Mouse (Mus musculus) liver, postnatal 0 days (tissue): Measurements from ENCODE around the gene Mtfr2. TPM values are rescaled to one million over a fixed set of nuclear protein-coding genes. Genes with fewer than 3 reads are reported as not detected.

Experiments used
- ATAC-seq: fragments of 200-750 bp; cut with Nextera tagmentation; 2 replicates; pipeline ENCODE4 v1.8.0; 2017; ENCODE audit warnings: mild to moderate bottlenecking, moderate library complexity
- DNase-seq: peaks from one replicate; pipeline ENCODE4 v3.0.0-alpha.2; 2016
- H3K27ac ChIP-seq: fragments of 300-500 bp; sonication (generic); 2 replicates; pipeline ENCODE4 v1.5.1; 2014; ENCODE audit warnings: antibody characterized with exemption, moderate library complexity, mild to moderate bottlenecking, low read depth
- H3K27me3 ChIP-seq: fragments of 300-500 bp; sonication (generic); 2 replicates; pipeline ENCODE4 v1.6.1; 2014; ENCODE audit warnings: low read length, control low read depth, mixed read lengths; ENCODE audit not compliant: insufficient read depth
- H3K36me3 ChIP-seq: fragments of 300-500 bp; sonication (generic); replicated peaks from 2 replicates; pipeline ENCODE4 v1.6.1; 2014; ENCODE audit warnings: mild to moderate bottlenecking, control low read depth, low read length, moderate library complexity, mixed read lengths; ENCODE audit not compliant: insufficient read depth
- H3K4me1 ChIP-seq: fragments of 300-500 bp; sonication (generic); 2 replicates; pipeline ENCODE4 v1.6.1; 2014; ENCODE audit warnings: antibody characterized with exemption, mild to moderate bottlenecking, control low read depth; ENCODE audit not compliant: insufficient read depth
- H3K4me2 ChIP-seq: fragments of 300-500 bp; sonication (generic); 2 replicates; pipeline ENCODE4 v1.6.1; 2014; ENCODE audit warnings: low read depth, mild to moderate bottlenecking, low read length, moderate library complexity, mixed read lengths
- H3K4me3 ChIP-seq: fragments of 300-500 bp; sonication (generic); 2 replicates; pipeline ENCODE4 v1.5.1; 2014; ENCODE audit warnings: low read depth, low read length
- H3K9ac ChIP-seq: fragments of 300-500 bp; sonication (generic); replicated peaks from 2 replicates; pipeline ENCODE4 v1.6.1; 2014; ENCODE audit warnings: mild to moderate bottlenecking, moderate library complexity
- H3K9me3 ChIP-seq: fragments of 300-500 bp; sonication (generic); 2 replicates; pipeline ENCODE4 v1.6.1; 2016; ENCODE audit warnings: mild to moderate bottlenecking, control low read depth, low read length, mixed read lengths
- CTCF ChIP-seq: sonication (generic); IDR thresholded peaks from 2 replicates; pipeline ENCODE4 v1.5.1; 2016; ENCODE audit warnings: antibody characterized with exemption, low read depth
- EP300 ChIP-seq: IDR thresholded peaks from 2 replicates; pipeline ENCODE4 v1.6.1; 2016; ENCODE audit warnings: antibody characterized with exemption, low read depth, mild to moderate bottlenecking
- WGBS: fragments of 180-500 bp; shearing (Covaris S2); extraction: QIAGEN DNeasy Blood & Tissue Kit; methylation state at CpG from one replicate; pipeline ENCODE4 v1.1.7; 2014; ENCODE audit not compliant: insufficient replicate concordance; 5-methylcytosine and 5-hydroxymethylcytosine counted together
- polyA plus RNA-seq: library from polyadenylated mRNA; unstranded; fragments of >200 nt; fragmentation: Nextera tagmentation; extraction: Ambion mirVana; gene quantifications from 2 replicates; pipeline ENCODE4 v1.2.1, GENCODE M21; 2015

The Mtfr2 gene
- polyA plus RNA-seq, 1 experiment from 2014 or later: 1.5 TPM

- ATAC-seq (peak; percentile 64), DNase-seq (peak; percentile 90)
- Histone ChIP-seq H3K4me1 (peaks cover 17% of the 10 kb centered on the region), H3K27ac (peak overlapping the region; percentile 100), H3K4me2 (peak overlapping the region; percentile 73), H3K9me3 (no peaks in the 10 kb centered on the region), H3K9ac (peak overlapping the region; percentile 93), H3K27me3 (no peaks in the 10 kb centered on the region), H3K4me3 (peak overlapping the region; percentile 78), H3K36me3 (no peaks in the 10 kb centered on the region; the same call in 1 of the 2 replicates)
- WGBS: under 1% methylated on average over 43 of the region's 54 CpGs
- TF ChIP-seq EP300 (peak; percentile 86), CTCF (no peak)
Observed at GRCm38 (mm10) chr10:20312736-20313301, 34.8 kb upstream of the Mtfr2 start.

- TF ChIP-seq EP300: no peak
- no peak for TF ChIP-seq CTCF
- peaks cover 6% of the 10 kb centered on the region for H3K36me3 ChIP-seq
- H3K27me3 ChIP-seq: no peaks in the 10 kb centered on the region
- H3K27ac ChIP-seq: peak overlapping the region; percentile 100
- peak overlapping the region; percentile 73 for H3K4me2 ChIP-seq
- WGBS: 29% methylated on average over 13 of the region's 13 CpGs
- H3K9ac ChIP-seq: peak overlapping the region; percentile 93
- H3K4me3 ChIP-seq: peak overlapping the region; percentile 78
- no peaks in the 10 kb centered on the region for H3K9me3 ChIP-seq
- ATAC-seq: no peak
- H3K4me1 ChIP-seq: peaks cover 18% of the 10 kb centered on the region
- no peak for DNase-seq
Observed at GRCm38 (mm10) chr10:20313447-20313846, 34.1 kb upstream of the Mtfr2 start.

- peak overlapping the region; percentile 78 for H3K4me3 ChIP-seq
- ATAC-seq (no peak), DNase-seq (no peak)
- no peaks in the 10 kb centered on the region for H3K9me3 ChIP-seq
- 50% methylated on average over 4 of the region's 4 CpGs for whole genome bisulfite sequencing
- peaks cover 11% of the 10 kb centered on the region for H3K36me3 ChIP-seq
- peak overlapping the region; percentile 100; the same call in 1 of the 2 replicates for H3K27ac ChIP-seq
- TF ChIP-seq EP300: no peak
- no peak for TF ChIP-seq CTCF
- peaks cover 19% of the 10 kb centered on the region for H3K4me1 ChIP-seq
- H3K4me2 ChIP-seq: peak overlapping the region; percentile 73
- H3K9ac ChIP-seq: peak overlapping the region; percentile 44
- H3K27me3 ChIP-seq: no peaks in the 10 kb centered on the region
Observed at GRCm38 (mm10) chr10:20313941-20314340, 33.6 kb upstream of the Mtfr2 start.

- Histone ChIP-seq H3K36me3 (peaks cover 17% of the 10 kb centered on the region), H3K4me2 (peak overlapping the region; percentile 73), H3K27me3 (no peaks in the 10 kb centered on the region), H3K27ac (no peak overlapping the region), H3K9me3 (no peaks in the 10 kb centered on the region), H3K4me3 (peak overlapping the region; percentile 78; the same call in 1 of the 2 replicates), H3K9ac (no peak overlapping the region), H3K4me1 (peaks cover 19% of the 10 kb centered on the region)
- 41% methylated on average over 2 of the region's 2 CpGs for WGBS
- no peak for TF ChIP-seq EP300
- TF ChIP-seq CTCF: peak; percentile 51
- ATAC-seq (no peak), DNase-seq (no peak)
Observed at GRCm38 (mm10) chr10:20314797-20315196, 32.8 kb upstream of the Mtfr2 start.

GRCm38 (mm10) chr10:20317466-20317865 is 30.1 kb upstream of the Mtfr2 start:
- Histone ChIP-seq H3K27me3 (no peaks in the 10 kb centered on the region), H3K4me2 (no peak overlapping the region), H3K27ac (no peak overlapping the region), H3K9me3 (no peaks in the 10 kb centered on the region), H3K4me1 (peaks cover 9% of the 10 kb centered on the region), H3K9ac (no peak overlapping the region), H3K36me3 (peaks cover 33% of the 10 kb centered on the region), H3K4me3 (no peak overlapping the region)
- TF ChIP-seq CTCF (no peak), EP300 (no peak)
- WGBS: 62% methylated on average over 5 of the region's 5 CpGs
- DNase-seq (no peak), ATAC-seq (no peak)

GRCm38 (mm10) chr10:20326226-20326625 is 21.3 kb upstream of the Mtfr2 start:
- H3K9ac ChIP-seq: no peak overlapping the region
- H3K4me2 ChIP-seq: no peak overlapping the region
- TF ChIP-seq CTCF (no peak), EP300 (no peak)
- H3K4me1 ChIP-seq: no peaks in the 10 kb centered on the region
- no peak overlapping the region for H3K4me3 ChIP-seq
- no peaks in the 10 kb centered on the region for H3K27me3 ChIP-seq
- H3K9me3 ChIP-seq: no peaks in the 10 kb centered on the region
- no peak overlapping the region for H3K27ac ChIP-seq
- H3K36me3 ChIP-seq: peaks cover 81% of the 10 kb centered on the region
- DNase-seq (no peak), ATAC-seq (no peak)

- 76% methylated on average over 2 of the region's 2 CpGs for WGBS
- H3K27me3 ChIP-seq: no peaks in the 10 kb centered on the region
- H3K36me3 ChIP-seq: peaks cover 83% of the 10 kb centered on the region
- H3K4me3 ChIP-seq: no peak overlapping the region
- peak overlapping the region; percentile 49; the same call in 1 of the 2 replicates for H3K27ac ChIP-seq
- H3K4me2 ChIP-seq: no peak overlapping the region
- no peaks in the 10 kb centered on the region for H3K9me3 ChIP-seq
- TF ChIP-seq CTCF (no peak), EP300 (no peak)
- H3K4me1 ChIP-seq: no peaks in the 10 kb centered on the region
- no peak for DNase-seq
- no peak overlapping the region for H3K9ac ChIP-seq
- peak; percentile 65; the same call in 1 of the 2 replicates for ATAC-seq
Observed at GRCm38 (mm10) chr10:20331262-20331661, 16.3 kb upstream of the Mtfr2 start.
